Mouse (Mus musculus) midbrain, postnatal 0 days (tissue): ENCODE data around the gene Hist1h2af. TPM values are rescaled to one million over a fixed set of nuclear protein-coding genes. Genes with fewer than 3 reads are reported as not detected.
"Not testable (repeated sequence)": the region's sequence is repeated elsewhere in the genome, so short reads cannot be mapped to it uniquely, and the experiment has no call there.

Experiments used
- ATAC-seq: fragments of 200-750 bp; cut with Nextera tagmentation; 2 replicates; pipeline ENCODE4 v1.8.0; 2017; ENCODE audit warnings: moderate number of reproducible peaks, mild to moderate bottlenecking, moderate TSS enrichment, moderate library complexity; ENCODE audit not compliant: low FRiP score
- DNase-seq: peaks from one replicate; pipeline ENCODE4 v3.0.0-alpha.2; 2015; ENCODE audit warnings: low spot score
- H3K27ac ChIP-seq: fragments of 300-500 bp; sonication (generic); 2 replicates; pipeline ENCODE4 v1.5.1; 2014; ENCODE audit warnings: low read depth, mild to moderate bottlenecking, low read length, mixed read lengths
- H3K27me3 ChIP-seq: fragments of 300-500 bp; sonication (generic); 2 replicates; pipeline ENCODE4 v1.6.1; 2014; ENCODE audit warnings: low read length, control low read depth, mixed read lengths; ENCODE audit not compliant: insufficient read depth
- H3K36me3 ChIP-seq: fragments of 300-500 bp; sonication (generic); 2 replicates; pipeline ENCODE4 v1.6.1; 2014; ENCODE audit warnings: low read length, control low read depth, mixed read lengths; ENCODE audit not compliant: insufficient read depth
- H3K4me1 ChIP-seq: fragments of 300-500 bp; sonication (generic); 2 replicates; pipeline ENCODE4 v1.6.1; 2014; ENCODE audit warnings: mild to moderate bottlenecking, control low read depth, antibody characterized with exemption, low read length, mixed read lengths; ENCODE audit not compliant: insufficient read depth
- H3K4me2 ChIP-seq: fragments of 300-500 bp; sonication (generic); 2 replicates; pipeline ENCODE4 v1.6.1; 2014; ENCODE audit warnings: low read depth, mild to moderate bottlenecking, low read length, mixed read lengths; ENCODE audit not compliant: poor library complexity, severe bottlenecking
- H3K4me3 ChIP-seq: fragments of 300-500 bp; sonication (generic); 2 replicates; pipeline ENCODE4 v1.5.1; 2014; ENCODE audit warnings: low read depth, mild to moderate bottlenecking, low read length, moderate library complexity
- H3K9ac ChIP-seq: fragments of 300-500 bp; sonication (generic); replicated peaks from 2 replicates; pipeline ENCODE4 v1.6.1; 2014; ENCODE audit warnings: mild to moderate bottlenecking, low read length, moderate library complexity, mixed read lengths; ENCODE audit not compliant: poor library complexity, severe bottlenecking
- H3K9me3 ChIP-seq: fragments of 300-500 bp; sonication (generic); 2 replicates; pipeline ENCODE4 v1.6.1; 2016; ENCODE audit warnings: low read length, control low read depth
- CTCF ChIP-seq: IDR thresholded peaks from 2 replicates; pipeline ENCODE4 v1.5.1; 2016; ENCODE audit warnings: antibody characterized with exemption, mild to moderate bottlenecking
- WGBS: fragments of 180-500 bp; shearing (Covaris S2); extraction: QIAGEN DNeasy Blood & Tissue Kit; methylation state at CpG from one replicate; pipeline ENCODE4 v1.1.7; 2014; 5-methylcytosine and 5-hydroxymethylcytosine counted together
- polyA plus RNA-seq: library from polyadenylated mRNA; unstranded; fragments of >200 nt; fragmentation: Nextera tagmentation; extraction: Ambion mirVana; gene quantifications from 2 replicates; pipeline ENCODE4 v1.2.1, GENCODE M21; 2015
- total RNA-seq: library from RNA; depleted of rRNA; stranded (reverse); fragments of >200 nt; gene quantifications from 2 replicates; pipeline ENCODE4 v1.2.3, GENCODE M21; 2014

The Hist1h2af gene
- total and polyA plus RNA-seq, 2 experiments from 2014 or later, result 0.54 to 293 TPM

DNA sequence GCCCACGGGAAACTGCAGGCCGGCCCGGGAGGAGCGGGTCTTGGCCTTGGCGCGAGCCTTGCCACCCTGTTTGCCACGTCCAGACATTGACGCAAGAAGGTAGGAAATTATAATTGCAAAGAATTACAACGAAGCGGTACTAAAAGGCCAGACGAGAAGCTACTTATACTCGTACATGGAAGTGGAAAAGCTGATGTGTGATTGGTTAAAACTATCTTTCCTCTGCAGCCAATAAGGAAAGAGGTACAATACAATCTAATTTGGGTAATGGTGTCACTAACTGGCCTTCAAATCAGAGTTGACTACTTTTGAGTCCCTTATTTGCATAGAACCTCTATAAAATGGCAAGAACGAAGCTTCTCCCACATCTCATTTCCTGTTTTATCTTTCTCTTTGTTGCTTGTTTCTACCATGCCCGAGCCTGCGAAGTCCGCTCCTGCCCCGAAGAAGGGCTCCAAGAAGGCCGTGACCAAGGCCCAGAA lies 37.4 kb downstream of the Hist1h2af start, which contains the start of the genes Hist1h2ae and Hist1h2bg:
Hist1h2ae (minus strand) TSS at position 199 of the 482 bp plus-strand sequence.
Hist1h2bg (plus strand) TSS at position 375 of the 482 bp plus-strand sequence.
- H3K36me3 ChIP-seq, result no peaks in the 10 kb centered on the region
- 0% methylated on average over 16 of the region's 18 CpGs for WGBS
- TF ChIP-seq CTCF, result no peak

DNA sequence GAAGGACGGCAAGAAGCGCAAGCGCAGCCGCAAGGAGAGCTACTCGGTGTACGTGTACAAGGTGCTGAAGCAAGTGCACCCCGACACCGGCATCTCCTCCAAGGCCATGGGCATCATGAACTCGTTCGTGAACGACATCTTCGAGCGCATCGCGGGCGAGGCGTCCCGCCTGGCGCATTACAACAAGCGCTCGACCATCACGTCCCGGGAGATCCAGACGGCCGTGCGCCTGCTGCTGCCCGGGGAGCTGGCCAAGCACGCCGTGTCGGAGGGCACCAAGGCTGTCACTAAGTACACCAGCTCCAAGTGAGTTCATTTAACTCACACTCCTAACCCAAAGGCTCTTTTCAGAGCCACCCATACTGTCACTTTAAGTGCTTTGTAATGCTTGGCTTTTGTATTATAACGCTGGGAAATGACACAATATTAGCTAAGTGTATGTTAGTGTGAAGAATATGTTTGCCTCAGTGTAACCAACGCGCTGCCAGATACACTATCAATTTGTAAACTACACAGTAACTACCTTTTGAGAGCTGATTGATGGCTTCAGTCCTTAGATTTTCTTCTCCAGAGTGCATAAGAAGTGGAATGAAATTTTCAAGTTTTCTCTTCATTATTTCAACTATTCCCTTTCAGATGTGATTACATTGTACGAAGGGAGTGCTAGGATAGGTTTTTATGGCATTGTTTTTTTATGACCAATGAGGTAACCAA lies 38.0 kb downstream of the Hist1h2af start:
- H3K4me2 ChIP-seq, result peak overlapping the region; percentile 52
- WGBS, result under 1% methylated on average over 8 of the region's 34 CpGs
- not testable (repeated sequence) for H3K9me3 ChIP-seq, H3K4me1 ChIP-seq, DNase-seq, ATAC-seq, H3K36me3 ChIP-seq, H3K27me3 ChIP-seq
- H3K9ac ChIP-seq, result peak overlapping the region; percentile 50; the same call in 1 of the 2 replicates
- H3K4me3 ChIP-seq, result peak overlapping the region; percentile 39
- H3K27ac ChIP-seq, result peak overlapping the region; percentile 86

More for the DNA sequence above, 37.4 kb downstream of the Hist1h2af start, which contains the start of the genes Hist1h2ae and Hist1h2bg:
- Histone ChIP-seq H3K27me3 (no peaks in the 10 kb centered on the region), H3K4me3 (peak within 1 kb of the TSS; percentile 39), H3K27ac (peak within 1 kb of the TSS; percentile 86), H3K4me2 (peak within 1 kb of the TSS; percentile 52), H3K9me3 (no peaks in the 10 kb centered on the region), H3K9ac (peak within 1 kb of the TSS; percentile 50; the same call in 1 of the 2 replicates), H3K4me1 (0 out of 2 replicates have a peak, but pooled peaks cover 3% of the 10 kb centered on the region)
- DNase-seq (peak; percentile 97), ATAC-seq (peak; percentile 90)

DNA sequence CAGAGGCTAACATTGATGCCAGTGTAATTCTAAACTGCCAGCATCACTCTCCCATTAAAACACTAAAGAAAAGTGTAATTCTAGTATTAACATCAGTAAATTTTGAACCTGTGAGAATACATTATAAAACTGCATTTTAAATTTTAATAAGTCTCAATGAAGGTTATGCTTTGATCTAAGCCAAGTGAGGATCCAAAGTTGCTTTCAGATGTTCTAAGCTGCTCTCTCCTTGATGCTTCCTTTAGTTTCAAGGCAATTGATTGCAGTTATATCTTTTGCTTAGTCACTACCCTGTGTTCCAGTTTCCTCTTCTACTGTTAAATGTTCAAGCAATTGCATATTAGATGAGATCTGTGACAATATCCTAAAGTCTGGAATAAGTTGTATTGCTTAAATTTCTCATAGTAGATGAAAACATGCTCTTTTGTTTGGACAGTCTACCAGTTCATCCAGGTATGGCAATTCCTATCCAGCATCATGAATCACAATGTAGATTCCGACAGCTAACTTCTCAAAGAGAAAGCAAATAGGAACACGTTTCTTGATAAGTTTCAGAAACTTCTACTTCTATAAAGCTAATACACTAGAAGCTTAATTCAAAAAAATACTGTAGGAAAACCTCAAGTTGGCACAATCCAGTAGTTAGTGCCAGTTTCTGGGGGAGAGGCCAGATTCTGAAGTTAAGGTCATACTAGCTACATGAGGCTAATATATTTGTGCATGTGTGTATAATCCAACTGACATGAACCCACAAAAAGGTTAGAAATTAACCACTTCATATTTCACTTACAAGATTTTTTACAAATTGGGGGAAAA lies 38.7 kb downstream of the Hist1h2af start:
- Histone ChIP-seq H3K27me3 (no peaks in the 10 kb centered on the region), H3K9me3 (no peaks in the 10 kb centered on the region), H3K27ac (no peak overlapping the region), H3K4me1 (0 out of 2 replicates have a peak, but pooled peaks cover 8% of the 10 kb centered on the region), H3K4me2 (peak overlapping the region; percentile 52), H3K36me3 (no peaks in the 10 kb centered on the region), H3K4me3 (peak overlapping the region; percentile 39; the same call in 1 of the 2 replicates), H3K9ac (0 out of 2 replicates have a peak overlapping the region, but pooled peaks have one; percentile 20)
- WGBS, result 45% methylated on average over 2 of the region's 2 CpGs
- DNase-seq (no peak), ATAC-seq (no peak)
- TF ChIP-seq CTCF, result no peak

GRCm38 (mm10) chr13:23573034-23573897 lies 39.6 kb downstream of the Hist1h2af start:
- H3K9ac ChIP-seq, H3K27me3 ChIP-seq, H3K9me3 ChIP-seq, H3K4me1 ChIP-seq, DNase-seq, H3K36me3 ChIP-seq, ATAC-seq: not testable (repeated sequence)
- Histone ChIP-seq H3K4me2 (peak overlapping the region; percentile 54), H3K27ac (peak overlapping the region; percentile 47; the same call in 1 of the 2 replicates), H3K4me3 (peak overlapping the region; percentile 30; the same call in 1 of the 2 replicates)
- 12% methylated on average over 18 of the region's 20 CpGs for WGBS

- H3K27me3 ChIP-seq, result not testable (repeated sequence)
- under 1% methylated on average over 22 of the region's 42 CpGs for WGBS
Measured at GRCm38 (mm10) chr13:23573898-23574524, 40.3 kb downstream of the Hist1h2af start, which contains the start of the genes Hist1h2bf and Hist1h2ad. Gene Hist1h2bf, minus strand, starts transcription at chr13:23574196. Gene Hist1h2ad, plus strand, starts transcription at chr13:23574381.

DNA sequence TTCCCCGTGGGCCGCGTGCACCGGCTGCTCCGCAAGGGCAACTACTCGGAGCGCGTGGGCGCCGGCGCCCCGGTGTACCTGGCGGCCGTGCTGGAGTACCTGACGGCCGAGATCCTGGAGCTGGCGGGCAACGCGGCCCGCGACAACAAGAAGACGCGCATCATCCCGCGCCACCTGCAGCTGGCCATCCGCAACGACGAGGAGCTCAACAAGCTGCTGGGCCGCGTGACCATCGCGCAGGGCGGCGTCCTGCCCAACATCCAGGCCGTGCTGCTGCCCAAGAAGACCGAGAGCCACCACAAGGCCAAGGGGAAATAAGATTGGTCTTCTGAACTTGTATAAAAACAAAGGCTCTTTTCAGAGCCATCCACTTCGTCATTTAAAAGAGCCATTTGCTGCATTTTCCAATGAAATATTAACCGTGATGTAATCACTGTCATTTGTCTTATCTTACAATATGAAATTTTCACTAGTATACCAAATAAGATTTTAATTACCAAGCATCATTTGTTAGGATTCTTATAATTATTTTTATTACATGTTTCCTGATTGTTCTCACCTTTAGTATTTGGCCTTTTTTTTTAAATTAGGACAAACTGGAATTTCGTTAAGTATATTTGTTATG lies 41.0 kb downstream of the Hist1h2af start:
- H3K27me3 ChIP-seq, H3K9me3 ChIP-seq, DNase-seq, H3K36me3 ChIP-seq, H3K4me1 ChIP-seq, H3K9ac ChIP-seq: not testable (repeated sequence)
- Histone ChIP-seq H3K27ac (peak overlapping the region; percentile 67), H3K4me3 (peak overlapping the region; percentile 30), H3K4me2 (peak overlapping the region; percentile 54)
- WGBS, result under 1% methylated on average over 6 of the region's 39 CpGs
- ATAC-seq, result peak; percentile 45

More at GRCm38 (mm10) chr13:23573898-23574524, 40.3 kb downstream of the Hist1h2af start, which contains the start of the genes Hist1h2bf and Hist1h2ad:
- H3K9me3 ChIP-seq, H3K4me1 ChIP-seq, H3K36me3 ChIP-seq, H3K9ac ChIP-seq: not testable (repeated sequence)
- Histone ChIP-seq H3K27ac (peak within 1 kb of the TSS; percentile 67), H3K4me3 (peak within 1 kb of the TSS; percentile 38), H3K4me2 (peak within 1 kb of the TSS; percentile 54)
- DNase-seq (peak; percentile 99), ATAC-seq (peak; percentile 93)
